Mouse (Mus musculus): ENCODE data around the gene Ssh1. TPM values are rescaled to one million over a fixed set of nuclear protein-coding genes. Genes with fewer than 3 reads are reported as not detected.

Gene Ssh1
- polyA plus RNA-seq, 1 experiment from 2014 or later, result 4.3 TPM

GRCm38 (mm10) chr5:113990593-113990992 is 3.1 kb downstream of the Ssh1 start:
- ATAC-seq, result no peak
- TF ChIP-seq EP300 (IDR thresholded peaks at IDR 0.05; ENCODE audit: low read depth) (no peak), CTCF (IDR thresholded peaks at IDR 0.05; ENCODE audit: low read depth) (peak; percentile 58)
- no peak for DNase-seq
- no peaks in the 10 kb centered on the region for H3K36me3 ChIP-seq (replicated peaks; ENCODE audit: insufficient read depth, low read length)
- no peak overlapping the region for H3K4me3 ChIP-seq (ENCODE audit: low read depth, low read length)
- WGBS (ENCODE audit: insufficient replicate concordance), result 90% methylated on average over 5 of the region's 5 CpGs
- H3K9me3 ChIP-seq (ENCODE audit: low read length), result no peaks in the 10 kb centered on the region
- H3K4me1 ChIP-seq (ENCODE audit: insufficient read depth), result peaks cover 57% of the 10 kb centered on the region
- H3K9ac ChIP-seq (replicated peaks), result peak overlapping the region; percentile 55
- peak overlapping the region; percentile 61; the same call in 1 of the 2 replicates for H3K27ac ChIP-seq (ENCODE audit: low read depth)
- H3K4me2 ChIP-seq (ENCODE audit: low read depth, low read length), result peak overlapping the region; percentile 60
- H3K27me3 ChIP-seq (ENCODE audit: insufficient read depth, low read length), result no peaks in the 10 kb centered on the region; the same call in 1 of the 2 replicates

GRCm38 (mm10) chr5:113989437-113990024 is 4.2 kb downstream of the Ssh1 start:
- Histone ChIP-seq H3K27ac (ENCODE audit: low read depth) (peak overlapping the region; percentile 61), H3K4me2 (ENCODE audit: low read depth, low read length) (peak overlapping the region; percentile 60), H3K36me3 (replicated peaks; ENCODE audit: insufficient read depth, low read length) (no peaks in the 10 kb centered on the region), H3K4me1 (ENCODE audit: insufficient read depth) (peaks cover 65% of the 10 kb centered on the region), H3K4me3 (ENCODE audit: low read depth, low read length) (peak overlapping the region; percentile 43), H3K27me3 (ENCODE audit: insufficient read depth, low read length) (no peaks in the 10 kb centered on the region; the same call in 1 of the 2 replicates), H3K9ac (replicated peaks) (peak overlapping the region; percentile 55), H3K9me3 (ENCODE audit: low read length) (no peaks in the 10 kb centered on the region)
- ATAC-seq (peak; percentile 70), DNase-seq (peak; percentile 80)
- WGBS (ENCODE audit: insufficient replicate concordance), result 61% methylated on average over 20 of the region's 20 CpGs
- no peak for TF ChIP-seq CTCF (IDR thresholded peaks at IDR 0.05; ENCODE audit: low read depth)
- TF ChIP-seq EP300 (IDR thresholded peaks at IDR 0.05; ENCODE audit: low read depth), result peak; percentile 47

- H3K9me3 ChIP-seq (ENCODE audit: low read length), result no peaks in the 10 kb centered on the region
- DNase-seq (peak; percentile 62), ATAC-seq (peak; percentile 61)
- peak overlapping the region; percentile 7; the same call in 1 of the 2 replicates for H3K4me3 ChIP-seq (ENCODE audit: low read depth, low read length)
- H3K4me2 ChIP-seq (ENCODE audit: low read depth, low read length), result peak overlapping the region; percentile 54
- peak; percentile 42 for TF ChIP-seq CTCF (IDR thresholded peaks at IDR 0.05; ENCODE audit: low read depth)
- TF ChIP-seq EP300 (IDR thresholded peaks at IDR 0.05; ENCODE audit: low read depth), result no peak
- H3K9ac ChIP-seq (replicated peaks), result peak overlapping the region; percentile 28; the same call in 1 of the 2 replicates
- 33% methylated on average over 9 of the region's 9 CpGs for WGBS (ENCODE audit: insufficient replicate concordance)
- peaks cover 6% of the 10 kb centered on the region for H3K36me3 ChIP-seq (replicated peaks; ENCODE audit: insufficient read depth, low read length)
- H3K27me3 ChIP-seq (ENCODE audit: insufficient read depth, low read length), result no peaks in the 10 kb centered on the region
- H3K27ac ChIP-seq (ENCODE audit: low read depth), result peak overlapping the region; percentile 93
- H3K4me1 ChIP-seq (ENCODE audit: insufficient read depth), result peaks cover 59% of the 10 kb centered on the region
These were observed 7.3 kb downstream of the Ssh1 start for GRCm38 (mm10) chr5:113986182-113986961.

GRCm38 (mm10) chr5:113985737-113986136 is 8.0 kb downstream of the Ssh1 start:
- Histone ChIP-seq H3K4me1 (ENCODE audit: insufficient read depth) (peaks cover 64% of the 10 kb centered on the region), H3K4me3 (ENCODE audit: low read depth, low read length) (no peak overlapping the region), H3K27ac (ENCODE audit: low read depth) (peak overlapping the region; percentile 93), H3K4me2 (ENCODE audit: low read depth, low read length) (peak overlapping the region; percentile 54), H3K36me3 (replicated peaks; ENCODE audit: insufficient read depth, low read length) (peaks cover 6% of the 10 kb centered on the region), H3K9ac (replicated peaks) (peak overlapping the region; percentile 28; the same call in 1 of the 2 replicates), H3K27me3 (ENCODE audit: insufficient read depth, low read length) (no peaks in the 10 kb centered on the region), H3K9me3 (ENCODE audit: low read length) (no peaks in the 10 kb centered on the region)
- DNase-seq (no peak), ATAC-seq (no peak)
- no peak for TF ChIP-seq EP300 (IDR thresholded peaks at IDR 0.05; ENCODE audit: low read depth)
- no peak for TF ChIP-seq CTCF (IDR thresholded peaks at IDR 0.05; ENCODE audit: low read depth)
- 51% methylated on average over 2 of the region's 2 CpGs for WGBS (ENCODE audit: insufficient replicate concordance)

GRCm38 (mm10) chr5:113984025-113984740 is 9.5 kb downstream of the Ssh1 start:
- Histone ChIP-seq H3K4me1 (ENCODE audit: insufficient read depth) (peaks cover 61% of the 10 kb centered on the region), H3K36me3 (replicated peaks; ENCODE audit: insufficient read depth, low read length) (peaks cover 6% of the 10 kb centered on the region), H3K4me3 (ENCODE audit: low read depth, low read length) (peak overlapping the region; percentile 22), H3K27ac (ENCODE audit: low read depth) (peak overlapping the region; percentile 93), H3K9me3 (ENCODE audit: low read length) (no peaks in the 10 kb centered on the region), H3K4me2 (ENCODE audit: low read depth, low read length) (peak overlapping the region; percentile 59), H3K27me3 (ENCODE audit: insufficient read depth, low read length) (no peaks in the 10 kb centered on the region), H3K9ac (replicated peaks) (peak overlapping the region; percentile 61)
- no peak for TF ChIP-seq CTCF (IDR thresholded peaks at IDR 0.05; ENCODE audit: low read depth)
- peak; percentile 90 for TF ChIP-seq EP300 (IDR thresholded peaks at IDR 0.05; ENCODE audit: low read depth)
- DNase-seq (peak; percentile 51), ATAC-seq (peak; percentile 77)
- 51% methylated on average over 13 of the region's 13 CpGs for WGBS (ENCODE audit: insufficient replicate concordance)

GRCm38 (mm10) chr5:113983541-113983940 is 10.2 kb downstream of the Ssh1 start:
- Histone ChIP-seq H3K27ac (ENCODE audit: low read depth) (peak overlapping the region; percentile 93), H3K9me3 (ENCODE audit: low read length) (no peaks in the 10 kb centered on the region), H3K4me2 (ENCODE audit: low read depth, low read length) (peak overlapping the region; percentile 59), H3K27me3 (ENCODE audit: insufficient read depth, low read length) (no peaks in the 10 kb centered on the region), H3K4me3 (ENCODE audit: low read depth, low read length) (peak overlapping the region; percentile 22), H3K4me1 (ENCODE audit: insufficient read depth) (peaks cover 56% of the 10 kb centered on the region), H3K9ac (replicated peaks) (peak overlapping the region; percentile 61), H3K36me3 (replicated peaks; ENCODE audit: insufficient read depth, low read length) (peaks cover 6% of the 10 kb centered on the region)
- 52% methylated on average over 6 of the region's 6 CpGs for WGBS (ENCODE audit: insufficient replicate concordance)
- DNase-seq (no peak), ATAC-seq (no peak)
- no peak for TF ChIP-seq EP300 (IDR thresholded peaks at IDR 0.05; ENCODE audit: low read depth)
- no peak for TF ChIP-seq CTCF (IDR thresholded peaks at IDR 0.05; ENCODE audit: low read depth)

All from liver, postnatal 0 days (tissue).